Mouse (Mus musculus) CH12.LX (cell line): ENCODE data around the gene Herc4.

Experiments used
- CTCF ChIP-seq, 2 experiments: IDR thresholded peaks in 1 of 2; conservative IDR thresholded peaks in 1 of 2; 2 replicates each; pipeline ENCODE4 v1.5.1; 2011 to 2012; ENCODE audit warnings: low read depth in 2 of 2, low read length in 2 of 2, improper control_type of control experiment in 1 of 2, inconsistent platforms in 1 of 2, mild to moderate bottlenecking in 1 of 2, moderate library complexity in 1 of 2
- MAFK ChIP-seq: IDR thresholded peaks from 2 replicates; pipeline ENCODE4 v1.6.1; 2011; ENCODE audit warnings: low read length, improper control_type of control experiment; ENCODE audit not compliant: insufficient replicate concordance
- MAX ChIP-seq: IDR thresholded peaks from 2 replicates; pipeline ENCODE4 v1.6.1; 2011; ENCODE audit warnings: low read length, improper control_type of control experiment
- MEF2A ChIP-seq: IDR thresholded peaks from 2 replicates; pipeline ENCODE4 v1.6.1; 2014; ENCODE audit warnings: low read depth, mild to moderate bottlenecking, inconsistent platforms, low read length, improper control_type of control experiment, borderline replicate concordance
- NELFE ChIP-seq: IDR thresholded peaks from 2 replicates; pipeline ENCODE4 v1.6.1; 2011; ENCODE audit warnings: low read depth, low read length, improper control_type of control experiment
- NRF1 ChIP-seq: IDR thresholded peaks from 2 replicates; pipeline ENCODE4 v1.6.1; 2014; ENCODE audit warnings: low read depth, mild to moderate bottlenecking, inconsistent platforms, low read length, improper control_type of control experiment, moderate library complexity
- POLR2A ChIP-seq: IDR thresholded peaks from 2 replicates; pipeline ENCODE4 v1.6.1; 2011; ENCODE audit warnings: low read depth, mild to moderate bottlenecking, improper control_type of control experiment, low read length
- RAD21 ChIP-seq: IDR thresholded peaks from 2 replicates; pipeline ENCODE4 v1.6.1; 2011; ENCODE audit warnings: low read depth, mild to moderate bottlenecking, low read length, improper control_type of control experiment, moderate library complexity
- SIN3A ChIP-seq: IDR thresholded peaks from 2 replicates; pipeline ENCODE4 v1.6.1; 2012; ENCODE audit warnings: low read length, improper control_type of control experiment, inconsistent platforms
- USF1 ChIP-seq: IDR thresholded peaks from 2 replicates; pipeline ENCODE4 v1.6.1; 2014; ENCODE audit warnings: low read depth, mild to moderate bottlenecking, inconsistent platforms, low read length, improper control_type of control experiment
- ZKSCAN1 ChIP-seq: IDR thresholded peaks from 2 replicates; pipeline ENCODE4 v1.6.1; 2012; ENCODE audit warnings: low read depth, inconsistent platforms, low read length, improper control_type of control experiment, borderline replicate concordance

- TF ChIP-seq CTCF (conservative IDR thresholded peaks at IDR 0.05 in 1 of 2, IDR thresholded peaks at IDR 0.05 in 1 of 2; ENCODE audit: low read depth in 2 of 2, low read length in 2 of 2) (no peak), USF1 (no peak), RAD21 (no peak), POLR2A (no peak), ZKSCAN1 (no peak), NRF1 (no peak), MAX (no peak), MAFK (no peak), SIN3A (no peak), MEF2A (no peak), NELFE (no peak)
These were observed 33.4 kb downstream of the Herc4 start for GRCm38 (mm10) chr10:63277010-63277409.
